Mouse (Mus musculus): ENCODE measurements around the gene Ms4a1. TPM values are rescaled to one million over a fixed set of nuclear protein-coding genes. Genes with fewer than 3 reads are reported as not detected.

Gene Ms4a1
- 0.05 TPM in 1 of 2 replicates, not detected in the other for polyA plus RNA-seq (2012; rRNA removed)

GRCm38 (mm10) chr19:11266052-11266845 lies at the start of gene Ms4a1:
Gene Ms4a1, minus strand, starts transcription at chr19:11266241.

GRCm38 (mm10) chr19:11314354-11314753 lies 48.3 kb upstream of the Ms4a1 start, which contains the start of gene Ms4a14:
Gene Ms4a14, minus strand, starts transcription at chr19:11314454.

GRCm38 (mm10) chr19:11283773-11284172 lies 17.7 kb upstream of the Ms4a1 start, which contains the start of gene Ms4a5:
Gene Ms4a5, minus strand, starts transcription at chr19:11283873.

DNA sequence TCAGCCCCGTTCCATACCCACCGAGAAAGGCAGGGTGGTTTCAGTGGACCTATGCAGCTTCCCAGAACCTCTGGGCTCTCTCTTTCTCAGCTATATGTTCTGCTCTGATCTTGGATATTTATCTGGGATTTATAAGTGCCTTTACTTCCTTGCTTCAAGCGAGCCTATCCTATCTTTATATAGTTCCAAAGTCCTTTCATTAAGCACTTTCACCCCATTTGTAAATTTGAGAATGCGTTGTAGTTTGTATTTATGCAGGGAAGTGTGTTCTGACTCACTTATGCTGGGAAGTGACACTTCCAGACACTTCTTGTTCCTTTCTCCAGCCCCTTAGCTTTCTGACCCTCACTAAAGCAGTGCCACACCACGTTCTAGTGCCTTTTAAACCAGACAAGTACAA lies 33.7 kb downstream of the Ms4a1 start, which contains the start of gene Ms4a12:
TSS of gene Ms4a12 (minus strand) at position 101 of the 400 bp plus-strand sequence.

Other genes with a start within 250 kb of the Ms4a1 start
- gene Ms4a18, start 248.2 kb downstream of the Ms4a1 start, polyA plus RNA-seq (2012; rRNA removed), result 0.39 and 0.58 TPM in 2 replicates
- gene Ms4a8a, start 185.1 kb downstream of the Ms4a1 start, polyA plus RNA-seq (2012; rRNA removed), result 1.2 and 1.4 TPM in 2 replicates
- gene 1700017D01Rik, start 135.4 kb downstream of the Ms4a1 start, polyA plus RNA-seq (2012; rRNA removed), result not detected in 2 replicates
- gene 1700025F22Rik, start 100.9 kb downstream of the Ms4a1 start, polyA plus RNA-seq (2012; rRNA removed), result not detected in 2 replicates
- not detected in 2 replicates for gene Ms4a13, start 69.5 kb downstream of the Ms4a1 start, polyA plus RNA-seq (2012; rRNA removed)
- gene Ms4a12, start 33.8 kb downstream of the Ms4a1 start, polyA plus RNA-seq (2012; rRNA removed), result not detected in 2 replicates
- gene Ms4a5, start 17.6 kb upstream of the Ms4a1 start, polyA plus RNA-seq (2012; rRNA removed), result not detected in 2 replicates
- gene Ms4a14, start 48.2 kb upstream of the Ms4a1 start, polyA plus RNA-seq (2012; rRNA removed), result 0.15 and 0.25 TPM in 2 replicates
- 2.5 TPM in 2 replicates for gene Ms4a7, start 69.9 kb upstream of the Ms4a1 start, polyA plus RNA-seq (2012; rRNA removed)
- gene Ms4a4a, start 109.3 kb upstream of the Ms4a1 start, polyA plus RNA-seq (2012; rRNA removed), result 0.18 and 0.20 TPM in 2 replicates
- 0.11 and 0.48 TPM in 2 replicates for gene Ms4a4c, start 138.5 kb upstream of the Ms4a1 start, polyA plus RNA-seq (2012; rRNA removed)
- 0.46 and 0.55 TPM in 2 replicates for gene Ms4a4b, start 177.3 kb upstream of the Ms4a1 start, polyA plus RNA-seq (2012; rRNA removed)
- gene Ms4a6c, start 203.1 kb upstream of the Ms4a1 start, polyA plus RNA-seq (2012; rRNA removed), result 1.8 and 2.4 TPM in 2 replicates
- not detected in 2 replicates for gene Gm8369, start 219.7 kb upstream of the Ms4a1 start, polyA plus RNA-seq (2012; rRNA removed)